Mouse (Mus musculus): ENCODE measurements around the gene Tmf1.

DNA sequence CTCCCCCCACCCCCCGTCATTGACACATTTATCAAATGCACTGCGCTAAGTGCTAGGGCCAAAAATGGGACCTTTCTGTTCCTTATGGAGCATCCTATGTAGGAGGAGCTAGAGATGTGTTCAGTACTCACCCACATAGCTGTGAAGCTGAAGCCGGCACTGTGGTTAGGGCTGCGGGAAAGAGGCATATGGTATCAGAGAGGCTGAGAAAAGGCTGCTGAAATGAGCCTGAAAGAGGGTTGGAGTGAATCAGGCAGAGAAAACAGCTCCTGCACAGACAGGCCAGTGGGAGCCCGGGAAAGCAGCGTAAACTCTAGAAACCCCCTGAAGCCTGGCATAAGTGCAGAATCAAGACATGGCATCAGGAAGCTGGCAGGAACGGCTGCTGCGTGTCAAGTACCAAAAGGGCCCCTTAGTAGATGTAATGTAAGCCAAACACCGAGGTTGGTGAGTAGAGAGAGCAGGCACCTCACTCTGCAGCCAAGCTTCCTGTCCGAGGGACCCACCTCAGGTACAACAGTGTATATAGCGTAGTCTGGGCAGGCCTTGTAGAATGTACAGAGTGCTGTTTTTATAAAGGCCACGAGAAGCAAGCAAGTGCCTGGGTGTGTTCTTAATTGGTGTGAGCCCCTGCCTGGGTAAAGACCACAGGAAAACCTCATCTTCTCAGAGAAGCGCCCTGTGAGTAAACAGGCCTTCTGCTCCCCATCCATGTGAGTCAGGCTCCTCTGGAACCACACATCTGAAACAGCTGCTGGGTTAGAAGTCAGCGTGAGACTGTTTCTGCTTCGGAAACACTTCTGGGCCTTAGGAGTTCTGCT, 42.5 kb upstream of the Tmf1 start:
- TF ChIP-seq POLR2A (IDR thresholded peaks at IDR 0.05; ENCODE audit: borderline replicate concordance, extremely low read depth, low read depth, low read length) (no peak), CTCF (IDR thresholded peaks at IDR 0.05; ENCODE audit: insufficient read depth, low read length) (no peak)
